Mouse (Mus musculus): ENCODE results near the gene Chtf18.

GRCm38 (mm10) chr17:25743831-25744230 is 16.6 kb upstream of the Chtf18 start:
- no peak for TF ChIP-seq POLR2A (IDR thresholded peaks at IDR 0.05; ENCODE audit: borderline replicate concordance, control insufficient read depth, low read depth, low read length)
- TF ChIP-seq CTCF (IDR thresholded peaks at IDR 0.05; ENCODE audit: control insufficient read depth, insufficient read depth, low read length) = no peak

All from bone marrow, adult 2 months (tissue).